Mouse (Mus musculus) left cerebral cortex, adult 6 months (tissue): ENCODE measurements around the gene Alox12. TPM values are rescaled to one million over a fixed set of nuclear protein-coding genes. Genes with fewer than 3 reads are reported as not detected.

Source experiments
- long read RNA-seq, 2 experiments: library from polyadenylated mRNA; unstranded; transcript quantifications; one replicate each; pipeline ENCODE4 v2.0.0; 2019 to 2020
- polyA plus RNA-seq: library from polyadenylated mRNA; unstranded; fragments of <200 nt; fragmentation: Nextera tagmentation; gene quantifications from 2 replicates; pipeline ENCODE4 v1.2.3, GENCODE M21; 2021

Gene Alox12
- polyA plus RNA-seq, result 0.22 and 0.38 TPM in 2 replicates
- long read RNA-seq, experiment 1, partial matches to known transcripts, result 0 of 1 reads
- long read RNA-seq, experiment 1, other reads (novel, unspliced or antisense), result 0 of 1 reads
- long read RNA-seq, experiment 2, partial matches to known transcripts, result 0 of 1 reads
- long read RNA-seq, experiment 2, other reads (novel, unspliced or antisense), result 1 of 1 reads

GRCm38 (mm10) chr11:70254931-70255531 lies at the start of gene Alox12:
Gene Alox12, minus strand, starts transcription at chr11:70255353.

GRCm38 (mm10) chr11:70239541-70240279 lies 15.4 kb downstream of the Alox12 start, which contains the start of the genes Gm21988 and Rnasek:
Gene Gm21988, minus strand, starts transcription at chr11:70239830.
Gene Rnasek, minus strand, starts transcription at chr11:70239842.

GRCm38 (mm10) chr11:70237457-70238167 lies 17.5 kb downstream of the Alox12 start, which contains the start of gene 0610010K14Rik:
Gene 0610010K14Rik, minus strand, starts transcription at chr11:70237914.

GRCm38 (mm10) chr11:70229260-70230010 lies 25.7 kb downstream of the Alox12 start, which contains the start of gene Bcl6b:
Gene Bcl6b, minus strand, starts transcription at chr11:70229798.

GRCm38 (mm10) chr11:70220731-70221602 lies 34.2 kb downstream of the Alox12 start, which contains the start of gene Slc16a13:
Gene Slc16a13, minus strand, starts transcription at chr11:70221064.

DNA sequence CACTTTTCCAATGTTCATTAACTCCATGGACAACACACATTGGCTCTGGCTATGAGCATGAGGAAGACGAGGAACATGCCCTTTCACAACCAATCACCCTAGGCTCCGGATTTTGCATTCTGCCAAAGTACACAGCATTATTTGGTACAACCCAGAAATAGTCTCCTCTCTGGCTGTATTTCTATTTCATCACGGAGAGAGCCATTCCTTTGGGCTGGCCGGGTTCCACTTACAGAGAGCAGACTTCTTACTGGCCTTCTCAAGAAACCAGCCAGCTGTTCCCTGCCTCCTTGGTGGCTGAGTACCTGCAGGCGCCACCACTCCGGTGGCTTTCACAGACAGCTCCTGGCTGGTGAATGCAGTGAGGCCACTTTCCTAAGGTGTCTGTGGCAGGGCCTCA lies 42.7 kb downstream of the Alox12 start, which contains the start of gene Slc16a11:
Gene Slc16a11, plus strand, starts transcription at position 330 of the 400 bp plus-strand sequence.

Other genes starting within 250 kb of the Alox12 start
- gene Acadvl, start 239.9 kb downstream of the Alox12 start, polyA plus RNA-seq, result 40.5 and 55.2 TPM in 2 replicates
- gene Dlg4, start 238.4 kb downstream of the Alox12 start, polyA plus RNA-seq, result 50.8 and 69.9 TPM in 2 replicates
- 3.1 and 3.3 TPM in 2 replicates for gene Asgr1, start 201.3 kb downstream of the Alox12 start, polyA plus RNA-seq
- gene Asgr2, start 162.7 kb downstream of the Alox12 start, polyA plus RNA-seq, result not detected in 2 replicates
- 0.83 and 1.4 TPM in 2 replicates for gene Mgl2, start 125.0 kb downstream of the Alox12 start, polyA plus RNA-seq
- gene Clec10a, start 99.2 kb downstream of the Alox12 start, polyA plus RNA-seq, result 1.9 and 2.1 TPM in 2 replicates
- gene Slc16a11, start 42.6 kb downstream of the Alox12 start, polyA plus RNA-seq, result 5.1 and 9.8 TPM in 2 replicates
- 1.9 and 2.8 TPM in 2 replicates for gene Slc16a13, start 34.3 kb downstream of the Alox12 start, polyA plus RNA-seq
- 0.37 and 0.53 TPM in 2 replicates for gene Bcl6b, start 25.6 kb downstream of the Alox12 start, polyA plus RNA-seq
- gene 0610010K14Rik, start 17.4 kb downstream of the Alox12 start, polyA plus RNA-seq, result 64.6 and 93.6 TPM in 2 replicates
- gene Gm21988, start 15.5 kb downstream of the Alox12 start, polyA plus RNA-seq, result 13.1 and 15.1 TPM in 2 replicates
- gene Rnasek, start 15.5 kb downstream of the Alox12 start, polyA plus RNA-seq, result 793 and 899 TPM in 2 replicates
- gene Alox12e, start 67.3 kb upstream of the Alox12 start, polyA plus RNA-seq, result 0.14 and 0.26 TPM in 2 replicates
- not detected in 2 replicates for gene Alox15, start 96.7 kb upstream of the Alox12 start, polyA plus RNA-seq
- gene Pelp1, start 154.7 kb upstream of the Alox12 start, polyA plus RNA-seq, result 4.6 and 12.1 TPM in 2 replicates
- 4.4 and 10.5 TPM in 2 replicates for gene Arrb2, start 177.3 kb upstream of the Alox12 start, polyA plus RNA-seq
- 17.4 and 19.0 TPM in 2 replicates for gene Med11, start 196.6 kb upstream of the Alox12 start, polyA plus RNA-seq
- gene Zmynd15, start 204.1 kb upstream of the Alox12 start, polyA plus RNA-seq, result 0.15 TPM in 1 of 2 replicates, not detected in the other
- gene Cxcl16, start 204.6 kb upstream of the Alox12 start, polyA plus RNA-seq, result 2.2 and 3.3 TPM in 2 replicates
- 0.38 and 0.93 TPM in 2 replicates for gene Tm4sf5, start 249.9 kb upstream of the Alox12 start, polyA plus RNA-seq